Mouse (Mus musculus) intestine, embryonic 14.5 days (tissue): Measurements from ENCODE around the gene Zbtb4. TPM values are rescaled to one million over a fixed set of nuclear protein-coding genes. Genes with fewer than 3 reads are reported as not detected.
A peak's percentile ranks its signal among the peaks of the same experiment; 100 is the strongest.
"Not testable (repeated sequence)": the region's sequence is repeated elsewhere in the genome, so short reads cannot be mapped to it uniquely, and the experiment has no call there.

Source experiments
- ATAC-seq: fragments of 200-750 bp; cut with Nextera tagmentation; replicated peaks from 2 replicates; pipeline ENCODE4 v1.8.0; 2017; ENCODE audit warnings: low read depth, moderate number of reproducible peaks, moderate TSS enrichment, moderate library complexity; ENCODE audit not compliant: low FRiP score, low TSS enrichment
- DNase-seq: peaks from one replicate; pipeline ENCODE4 v3.0.0-alpha.2; 2018; ENCODE audit warnings: low spot score
- H3K27ac ChIP-seq: fragments of 300-500 bp; sonication (generic); 2 replicates; pipeline ENCODE4 v1.5.1; 2014; ENCODE audit warnings: low read depth, mild to moderate bottlenecking, control low read depth
- H3K27me3 ChIP-seq: fragments of 300-500 bp; sonication (generic); replicated peaks from 2 replicates; pipeline ENCODE4 v1.6.1; 2014; ENCODE audit warnings: low read length, control low read depth; ENCODE audit not compliant: control insufficient read depth, insufficient read depth
- H3K36me3 ChIP-seq: fragments of 300-500 bp; sonication (generic); 2 replicates; pipeline ENCODE4 v1.6.1; 2014; ENCODE audit warnings: low read length, control low read depth; ENCODE audit not compliant: control insufficient read depth, insufficient read depth
- H3K4me1 ChIP-seq: fragments of 300-500 bp; sonication (generic); replicated peaks from 2 replicates; pipeline ENCODE4 v1.6.1; 2014; ENCODE audit warnings: low read length, control low read depth, mixed read lengths; ENCODE audit not compliant: control insufficient read depth, insufficient read depth
- H3K4me2 ChIP-seq: fragments of 300-500 bp; sonication (generic); 2 replicates; pipeline ENCODE4 v1.6.1; 2014; ENCODE audit warnings: low read length
- H3K4me3 ChIP-seq: fragments of 300-500 bp; sonication (generic); 2 replicates; pipeline ENCODE4 v1.5.1; 2014; ENCODE audit warnings: low read depth, low read length, control low read depth, mixed read lengths
- H3K9ac ChIP-seq: fragments of 300-500 bp; sonication (generic); 2 replicates; pipeline ENCODE4 v1.6.1; 2014; ENCODE audit warnings: mild to moderate bottlenecking, low read length
- H3K9me3 ChIP-seq: fragments of 300-500 bp; sonication (generic); 2 replicates; pipeline ENCODE4 v1.6.1; 2016; ENCODE audit warnings: low read length, control low read depth; ENCODE audit not compliant: control insufficient read depth
- WGBS: fragments of 180-500 bp; shearing (Covaris S2); extraction: QIAGEN DNeasy Blood & Tissue Kit; methylation state at CpG from one replicate; pipeline ENCODE4 v1.1.7; 2014; 5-methylcytosine and 5-hydroxymethylcytosine counted together
- polyA plus RNA-seq: library from polyadenylated mRNA; unstranded; fragments of >200 nt; fragmentation: Nextera tagmentation; extraction: Ambion mirVana; gene quantifications from 2 replicates; pipeline ENCODE4 v1.2.1, GENCODE M21; 2014

Gene Zbtb4
- polyA plus RNA-seq, 1 experiment from 2014 or later, result 2.8 TPM

DNA sequence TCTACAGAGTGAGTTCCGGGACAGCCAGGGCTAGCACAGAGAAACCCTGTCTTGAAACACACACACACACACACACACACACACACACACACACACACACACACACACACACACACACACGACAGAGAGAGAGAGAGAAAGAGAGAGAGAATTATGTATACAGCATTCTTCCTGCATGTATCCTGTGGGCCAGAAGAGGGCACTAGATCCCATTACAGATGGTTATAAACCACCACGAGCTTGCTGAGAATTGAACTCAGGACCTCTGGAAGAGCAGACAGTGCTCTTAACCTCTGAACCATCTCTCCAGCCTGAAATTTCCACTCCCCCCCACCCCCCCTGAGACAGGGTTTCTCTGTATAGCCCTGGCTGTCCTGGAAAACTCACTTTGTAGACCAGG lies 34.3 kb upstream of the Zbtb4 start:
- not testable (repeated sequence) for H3K4me3 ChIP-seq, H3K9ac ChIP-seq, H3K27me3 ChIP-seq, H3K4me1 ChIP-seq, H3K4me2 ChIP-seq, H3K27ac ChIP-seq, ATAC-seq, DNase-seq, H3K9me3 ChIP-seq
- peaks cover 34% of the 10 kb centered on the region for H3K36me3 ChIP-seq
- WGBS, result 81% methylated on average over 2 of the region's 3 CpGs

DNA sequence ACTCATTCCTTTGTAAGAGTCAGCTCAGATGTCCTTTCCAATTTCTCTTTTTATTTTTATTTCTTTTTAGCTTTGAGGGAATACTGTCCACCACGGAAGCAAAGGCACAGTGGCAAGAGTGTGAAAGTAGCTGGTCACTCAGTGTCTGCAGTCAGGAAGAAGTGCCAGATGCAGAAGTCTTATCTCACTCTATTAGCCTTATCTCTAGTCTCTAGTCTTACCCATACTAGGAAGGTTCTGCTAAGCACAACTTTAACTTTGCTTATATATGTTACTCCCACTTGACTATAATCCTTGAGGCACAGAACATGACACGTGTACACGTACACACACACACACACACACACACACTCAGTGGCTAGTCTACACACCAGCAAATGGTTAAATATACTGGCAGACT lies 14.1 kb upstream of the Zbtb4 start:
- 73% methylated on average over 3 of the region's 3 CpGs for WGBS
- Histone ChIP-seq H3K4me1 (peaks cover 26% of the 10 kb centered on the region), H3K4me2 (no peak overlapping the region), H3K4me3 (no peak overlapping the region), H3K27me3 (no peaks in the 10 kb centered on the region), H3K9me3 (no peaks in the 10 kb centered on the region), H3K27ac (no peak overlapping the region), H3K36me3 (peaks cover 22% of the 10 kb centered on the region), H3K9ac (no peak overlapping the region)
- no peak for DNase-seq
- ATAC-seq, result no peak

GRCm38 (mm10) chr11:69752686-69753085 lies 13.0 kb upstream of the Zbtb4 start:
- H3K4me3 ChIP-seq, result no peak overlapping the region
- H3K27me3 ChIP-seq, result no peaks in the 10 kb centered on the region
- H3K36me3 ChIP-seq, result peaks cover 11% of the 10 kb centered on the region
- H3K9me3 ChIP-seq, result no peaks in the 10 kb centered on the region
- H3K4me1 ChIP-seq, result peaks cover 32% of the 10 kb centered on the region
- H3K27ac ChIP-seq, result no peak overlapping the region
- H3K4me2 ChIP-seq, result no peak overlapping the region
- H3K9ac ChIP-seq, result no peak overlapping the region
- DNase-seq (no peak), ATAC-seq (no peak)

GRCm38 (mm10) chr11:69754233-69754632 lies 11.5 kb upstream of the Zbtb4 start:
- no peaks in the 10 kb centered on the region for H3K27me3 ChIP-seq
- no peak for DNase-seq
- H3K9me3 ChIP-seq, result no peaks in the 10 kb centered on the region
- H3K27ac ChIP-seq, result no peak overlapping the region
- no peak for ATAC-seq
- H3K4me2 ChIP-seq, result no peak overlapping the region
- H3K4me1 ChIP-seq, result peaks cover 32% of the 10 kb centered on the region
- peaks cover 4% of the 10 kb centered on the region; the same call in 1 of the 2 replicates for H3K36me3 ChIP-seq
- H3K4me3 ChIP-seq, result no peak overlapping the region
- 91% methylated on average over 5 of the region's 5 CpGs for WGBS
- no peak overlapping the region for H3K9ac ChIP-seq

GRCm38 (mm10) chr11:69754701-69755100 lies 11.0 kb upstream of the Zbtb4 start:
- no peaks in the 10 kb centered on the region for H3K27me3 ChIP-seq
- DNase-seq (no peak), ATAC-seq (no peak)
- H3K9me3 ChIP-seq, result no peaks in the 10 kb centered on the region
- H3K9ac ChIP-seq, result no peak overlapping the region
- peaks cover 4% of the 10 kb centered on the region; the same call in 1 of the 2 replicates for H3K36me3 ChIP-seq
- H3K4me3 ChIP-seq, result no peak overlapping the region
- WGBS, result 53% methylated on average over 3 of the region's 3 CpGs
- H3K4me2 ChIP-seq, result peak overlapping the region; percentile 93; the same call in 1 of the 2 replicates
- H3K27ac ChIP-seq, result no peak overlapping the region
- peaks cover 34% of the 10 kb centered on the region for H3K4me1 ChIP-seq

GRCm38 (mm10) chr11:69757303-69758089 lies 8.2 kb upstream of the Zbtb4 start:
- WGBS, result 40% methylated on average over 9 of the region's 9 CpGs
- Histone ChIP-seq H3K4me2 (peak overlapping the region; percentile 93), H3K9me3 (no peaks in the 10 kb centered on the region), H3K4me3 (peak overlapping the region; percentile 56), H3K9ac (peak overlapping the region; percentile 89), H3K4me1 (peaks cover 41% of the 10 kb centered on the region), H3K36me3 (no peaks in the 10 kb centered on the region), H3K27me3 (no peaks in the 10 kb centered on the region), H3K27ac (peak overlapping the region; percentile 99)
- ATAC-seq (no peak), DNase-seq (no peak)

DNA sequence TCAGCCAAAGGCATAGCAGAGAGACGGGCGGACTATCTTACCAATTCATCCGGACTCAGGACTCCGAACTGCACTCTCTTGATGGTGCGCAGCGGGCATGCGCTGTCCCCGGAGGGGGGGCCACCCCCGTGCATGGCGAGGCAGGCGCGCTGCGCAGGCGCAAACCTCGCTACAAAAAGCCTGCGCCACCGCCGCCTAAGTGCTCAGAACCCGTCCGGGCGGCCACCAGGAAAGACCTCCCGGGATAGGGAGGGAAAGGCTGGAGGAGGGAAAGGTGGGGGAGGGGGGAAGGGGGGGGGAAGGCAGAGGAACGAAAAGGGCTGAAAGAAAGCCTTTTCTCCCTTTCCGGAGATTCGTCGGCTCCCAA lies 7.6 kb upstream of the Zbtb4 start:
- H3K9ac ChIP-seq, result peak overlapping the region; percentile 89
- H3K36me3 ChIP-seq, result no peaks in the 10 kb centered on the region
- H3K4me2 ChIP-seq, result peak overlapping the region; percentile 93
- DNase-seq, result peak; percentile 93
- peak overlapping the region; percentile 99 for H3K27ac ChIP-seq
- peak; percentile 84 for ATAC-seq
- under 1% methylated on average over 26 of the region's 26 CpGs for WGBS
- peaks cover 41% of the 10 kb centered on the region for H3K4me1 ChIP-seq
- no peaks in the 10 kb centered on the region for H3K27me3 ChIP-seq
- peak overlapping the region; percentile 56 for H3K4me3 ChIP-seq
- no peaks in the 10 kb centered on the region for H3K9me3 ChIP-seq

- Histone ChIP-seq H3K4me1 (peaks cover 41% of the 10 kb centered on the region), H3K9ac (peak within 1 kb of the TSS; percentile 89), H3K4me2 (peak within 1 kb of the TSS; percentile 93), H3K4me3 (peak within 1 kb of the TSS; percentile 56), H3K27ac (peak within 1 kb of the TSS; percentile 99), H3K9me3 (no peaks in the 10 kb centered on the region), H3K36me3 (no peaks in the 10 kb centered on the region), H3K27me3 (no peaks in the 10 kb centered on the region)
- DNase-seq (peak; percentile 99), ATAC-seq (peak; percentile 95)
- WGBS, result under 1% methylated on average over 36 of the region's 36 CpGs
Measured at GRCm38 (mm10) chr11:69758478-69758970, 7.2 kb upstream of the Zbtb4 start, which contains the start of gene Polr2a. Gene Polr2a, minus strand, starts transcription at chr11:69758637.
